Mouse (Mus musculus) E14TG2a.4 (cell line): Measurements from ENCODE around the gene Tmem143.
A peak's percentile ranks its signal among the peaks of the same experiment; 100 is the strongest.
"Not testable (repeated sequence)": the region's sequence is repeated elsewhere in the genome, so short reads cannot be mapped to it uniquely, and the experiment has no call there.

Experiments
- H3K27me3 ChIP-seq: 2 replicates; pipeline ENCODE4 v1.6.1; 2014; ENCODE audit warnings: low read length, control low read depth; ENCODE audit not compliant: insufficient read depth
- H3K36me3 ChIP-seq: 2 replicates; pipeline ENCODE4 v1.6.1; 2014; ENCODE audit warnings: low read length, control low read depth; ENCODE audit not compliant: insufficient read depth
- H3K4me1 ChIP-seq: replicated peaks from 2 replicates; pipeline ENCODE4 v1.6.1; 2014; ENCODE audit warnings: low read depth, low read length, control low read depth
- H3K4me3 ChIP-seq: replicated peaks from 2 replicates; pipeline ENCODE4 v1.5.1; 2014; ENCODE audit warnings: mild to moderate bottlenecking, low read length
- H3K9me3 ChIP-seq: 2 replicates; pipeline ENCODE4 v1.6.1; 2014; ENCODE audit warnings: low read length, control low read depth
- CTCF ChIP-seq: conservative IDR thresholded peaks from 2 replicates; pipeline ENCODE4 v1.5.1; 2014; ENCODE audit warnings: low read length
- NANOG ChIP-seq: IDR thresholded peaks from 2 replicates; pipeline ENCODE4 v1.6.1; 2014; ENCODE audit warnings: borderline replicate concordance, low read length, mixed read lengths
- POU5F1 ChIP-seq: IDR thresholded peaks from 2 replicates; pipeline ENCODE4 v1.6.1; 2014; ENCODE audit warnings: low read length, borderline replicate concordance

Tmem143 gene

GRCm38 (mm10) chr7:45876895-45877294 lies 19.8 kb upstream of the Tmem143 start:
- Histone ChIP-seq H3K36me3 (peaks cover 61% of the 10 kb centered on the region), H3K4me3 (no peak overlapping the region), H3K9me3 (no peaks in the 10 kb centered on the region), H3K4me1 (peaks cover 29% of the 10 kb centered on the region), H3K27me3 (peaks cover 3% of the 10 kb centered on the region; the same call in 1 of the 2 replicates)
- TF ChIP-seq NANOG = no peak
- no peak for TF ChIP-seq CTCF
- TF ChIP-seq POU5F1 = no peak

- not testable (repeated sequence) for H3K27me3 ChIP-seq, H3K4me3 ChIP-seq, H3K9me3 ChIP-seq
- Histone ChIP-seq H3K4me1 (peaks cover 28% of the 10 kb centered on the region), H3K36me3 (peaks cover 75% of the 10 kb centered on the region)
These were observed 18.5 kb upstream of the Tmem143 start, which contains the start of gene Grin2d for GRCm38 (mm10) chr7:45878278-45878677. Gene Grin2d, minus strand, starts transcription at chr7:45878378.

- no peaks in the 10 kb centered on the region for H3K9me3 ChIP-seq
- peaks cover 77% of the 10 kb centered on the region for H3K36me3 ChIP-seq
- TF ChIP-seq NANOG (no peak), POU5F1 (no peak), CTCF (peak; percentile 37)
- peaks cover 11% of the 10 kb centered on the region for H3K4me1 ChIP-seq
- H3K4me3 ChIP-seq = peak overlapping the region; percentile 43; the same call in 1 of the 2 replicates
- no peaks in the 10 kb centered on the region for H3K27me3 ChIP-seq
These were observed 16.2 kb upstream of the Tmem143 start for GRCm38 (mm10) chr7:45880531-45880930.

GRCm38 (mm10) chr7:45881011-45881410 lies 15.7 kb upstream of the Tmem143 start:
- Histone ChIP-seq H3K4me1 (peaks cover 11% of the 10 kb centered on the region), H3K36me3 (peaks cover 72% of the 10 kb centered on the region), H3K9me3 (no peaks in the 10 kb centered on the region), H3K4me3 (peak overlapping the region; percentile 43; the same call in 1 of the 2 replicates), H3K27me3 (no peaks in the 10 kb centered on the region)
- TF ChIP-seq NANOG (no peak), CTCF (no peak), POU5F1 (no peak)

- no peak for TF ChIP-seq CTCF
- TF ChIP-seq POU5F1 = no peak
- TF ChIP-seq NANOG = no peak
- H3K27me3 ChIP-seq = peaks cover 6% of the 10 kb centered on the region; the same call in 1 of the 2 replicates
- H3K4me1 ChIP-seq = no peaks in the 10 kb centered on the region
- H3K36me3 ChIP-seq = peaks cover 29% of the 10 kb centered on the region
- H3K9me3 ChIP-seq = no peaks in the 10 kb centered on the region
- no peak overlapping the region for H3K4me3 ChIP-seq
These were observed 9.5 kb upstream of the Tmem143 start for GRCm38 (mm10) chr7:45887246-45887645.

- TF ChIP-seq POU5F1 (no peak), NANOG (no peak), CTCF (no peak)
- Histone ChIP-seq H3K36me3 (no peaks in the 10 kb centered on the region), H3K9me3 (no peaks in the 10 kb centered on the region), H3K4me3 (no peak overlapping the region), H3K4me1 (peaks cover 11% of the 10 kb centered on the region), H3K27me3 (peaks cover 29% of the 10 kb centered on the region)
These were observed 4.1 kb upstream of the Tmem143 start for GRCm38 (mm10) chr7:45892651-45893050.

- Histone ChIP-seq H3K36me3 (peaks cover 5% of the 10 kb centered on the region), H3K4me1 (peaks cover 28% of the 10 kb centered on the region), H3K27me3 (peaks cover 23% of the 10 kb centered on the region), H3K9me3 (no peaks in the 10 kb centered on the region), H3K4me3 (peak overlapping the region; percentile 84)
- TF ChIP-seq NANOG (no peak), POU5F1 (no peak), CTCF (no peak)
These were observed 717 bp upstream of the Tmem143 start for GRCm38 (mm10) chr7:45895931-45896516.

GRCm38 (mm10) chr7:45897258-45897757 lies 567 bp downstream of the Tmem143 start:
- Histone ChIP-seq H3K9me3 (no peaks in the 10 kb centered on the region), H3K27me3 (peaks cover 23% of the 10 kb centered on the region), H3K36me3 (peaks cover 5% of the 10 kb centered on the region), H3K4me3 (peak overlapping the region; percentile 84), H3K4me1 (peaks cover 39% of the 10 kb centered on the region)
- TF ChIP-seq POU5F1 = 0 out of 2 replicates have a peak, but pooled peaks have one; percentile 24
- no peak for TF ChIP-seq NANOG

- H3K4me3 ChIP-seq = peak overlapping the region; percentile 84
- TF ChIP-seq CTCF = peak; percentile 35
- not testable (repeated sequence) for H3K36me3 ChIP-seq
These were observed 1.4 kb downstream of the Tmem143 start for GRCm38 (mm10) chr7:45898125-45898524.

More at GRCm38 (mm10) chr7:45898125-45898524, 1.4 kb downstream of the Tmem143 start:
- Histone ChIP-seq H3K4me1 (peaks cover 42% of the 10 kb centered on the region), H3K27me3 (peaks cover 20% of the 10 kb centered on the region)
- H3K9me3 ChIP-seq = not testable (repeated sequence)
